Mouse (Mus musculus): ENCODE measurements around the gene Patl2.

- no peak for TF ChIP-seq CTCF (IDR thresholded peaks at IDR 0.05)
- TF ChIP-seq EP300 (IDR thresholded peaks at IDR 0.05), result no peak
These were observed 47.4 kb upstream of the Patl2 start for GRCm38 (mm10) chr2:122233341-122233740.
